Mouse (Mus musculus): ENCODE measurements around the gene Rap1gap2.

Gene Rap1gap2

GRCm38 (mm10) chr11:74462651-74463050, 148.1 kb downstream of the Rap1gap2 start:
- no peak for DNase-seq (ENCODE audit: low spot score in 2 of 2)

- DNase-seq (ENCODE audit: low spot score in 2 of 2) = no peak
Measured at GRCm38 (mm10) chr11:74459651-74460050, 151.1 kb downstream of the Rap1gap2 start.

- no peak for DNase-seq (ENCODE audit: low spot score in 2 of 2)
Measured at GRCm38 (mm10) chr11:74458400-74458799, 152.3 kb downstream of the Rap1gap2 start.

- DNase-seq (ENCODE audit: low spot score in 2 of 2) = no peak
Measured at GRCm38 (mm10) chr11:74457194-74457593, 153.5 kb downstream of the Rap1gap2 start.

GRCm38 (mm10) chr11:74448556-74448955, 162.2 kb downstream of the Rap1gap2 start:
- no peak for DNase-seq (ENCODE audit: low spot score in 2 of 2)

- no peak for DNase-seq (ENCODE audit: low spot score in 2 of 2)
Measured at GRCm38 (mm10) chr11:74447991-74448403, 162.7 kb downstream of the Rap1gap2 start.

GRCm38 (mm10) chr11:74445591-74445990, 165.1 kb downstream of the Rap1gap2 start:
- no peak for DNase-seq (ENCODE audit: low spot score in 2 of 2)

- DNase-seq (ENCODE audit: low spot score in 2 of 2) = no peak
Measured at GRCm38 (mm10) chr11:74443924-74444256, 166.8 kb downstream of the Rap1gap2 start.

GRCm38 (mm10) chr11:74443147-74443923, 167.4 kb downstream of the Rap1gap2 start:
- no peak for DNase-seq (ENCODE audit: low spot score in 2 of 2)

- no peak for DNase-seq (ENCODE audit: low spot score in 2 of 2)
Measured at GRCm38 (mm10) chr11:74442396-74442795, 168.3 kb downstream of the Rap1gap2 start.

- DNase-seq (ENCODE audit: low spot score in 2 of 2) = no peak
Measured at GRCm38 (mm10) chr11:74440112-74440511, 170.6 kb downstream of the Rap1gap2 start.

- no peak for DNase-seq (ENCODE audit: low spot score in 2 of 2)
Measured at GRCm38 (mm10) chr11:74439202-74439601, 171.5 kb downstream of the Rap1gap2 start.

GRCm38 (mm10) chr11:74438249-74438648, 172.5 kb downstream of the Rap1gap2 start:
- DNase-seq (ENCODE audit: low spot score in 2 of 2) = no peak

GRCm38 (mm10) chr11:74435366-74435765, 175.3 kb downstream of the Rap1gap2 start:
- DNase-seq (ENCODE audit: low spot score in 2 of 2) = no peak

- DNase-seq (ENCODE audit: low spot score in 2 of 2) = no peak
Measured at GRCm38 (mm10) chr11:74433000-74433399, 177.7 kb downstream of the Rap1gap2 start.

GRCm38 (mm10) chr11:74429798-74430529, 180.8 kb downstream of the Rap1gap2 start:
- DNase-seq (ENCODE audit: low spot score in 2 of 2) = no peak

GRCm38 (mm10) chr11:74426306-74426705, 184.4 kb downstream of the Rap1gap2 start:
- no peak for DNase-seq (ENCODE audit: low spot score in 2 of 2)

GRCm38 (mm10) chr11:74422019-74422418, 188.7 kb downstream of the Rap1gap2 start:
- no peak for DNase-seq (ENCODE audit: low spot score in 2 of 2)

GRCm38 (mm10) chr11:74421151-74421550, 189.6 kb downstream of the Rap1gap2 start:
- DNase-seq (ENCODE audit: low spot score in 2 of 2) = no peak

- no peak for DNase-seq (ENCODE audit: low spot score in 2 of 2)
Measured at GRCm38 (mm10) chr11:74419601-74420000, 191.1 kb downstream of the Rap1gap2 start.

GRCm38 (mm10) chr11:74415736-74416135, 195.0 kb downstream of the Rap1gap2 start:
- DNase-seq (ENCODE audit: low spot score in 2 of 2) = no peak

- DNase-seq (ENCODE audit: low spot score in 2 of 2) = no peak
Measured at GRCm38 (mm10) chr11:74414112-74414511, 196.6 kb downstream of the Rap1gap2 start.

GRCm38 (mm10) chr11:74413449-74413972, 197.2 kb downstream of the Rap1gap2 start:
- no peak for DNase-seq (ENCODE audit: low spot score in 2 of 2)
